Mouse (Mus musculus) stomach, postnatal 0 days (tissue): ENCODE results near the gene Prmt1. TPM values are rescaled to one million over a fixed set of nuclear protein-coding genes. Genes with fewer than 3 reads are reported as not detected.
A peak's percentile ranks its signal among the peaks of the same experiment; 100 is the strongest.

Experiments
- ATAC-seq: fragments of 200-750 bp; cut with Nextera tagmentation; 2 replicates; pipeline ENCODE4 v1.8.0; 2017; ENCODE audit not compliant: low FRiP score, low TSS enrichment
- DNase-seq: peaks from one replicate; pipeline ENCODE4 v3.0.0-alpha.2; 2016; ENCODE audit warnings: low spot score
- H3K27ac ChIP-seq: fragments of 300-500 bp; sonication (generic); replicated peaks from 2 replicates; pipeline ENCODE4 v1.5.1; 2014; ENCODE audit warnings: mild to moderate bottlenecking, control low read depth
- H3K27me3 ChIP-seq: fragments of 300-500 bp; sonication (generic); 2 replicates; pipeline ENCODE4 v1.6.1; 2014; ENCODE audit warnings: low read length; ENCODE audit not compliant: control insufficient read depth, insufficient read depth
- H3K36me3 ChIP-seq: fragments of 300-500 bp; sonication (generic); 2 replicates; pipeline ENCODE4 v1.6.1; 2014; ENCODE audit warnings: low read length, mixed read lengths; ENCODE audit not compliant: control insufficient read depth, insufficient read depth
- H3K4me1 ChIP-seq: fragments of 300-500 bp; sonication (generic); replicated peaks from 2 replicates; pipeline ENCODE4 v1.6.1; 2014; ENCODE audit warnings: antibody characterized with exemption; ENCODE audit not compliant: control insufficient read depth, insufficient read depth
- H3K4me2 ChIP-seq: fragments of 300-500 bp; sonication (generic); replicated peaks from 2 replicates; pipeline ENCODE4 v1.6.1; 2014; ENCODE audit warnings: low read depth, mild to moderate bottlenecking, control low read depth, moderate library complexity
- H3K4me3 ChIP-seq: fragments of 300-500 bp; sonication (generic); 2 replicates; pipeline ENCODE4 v1.5.1; 2014; ENCODE audit warnings: low read depth, low read length, control low read depth
- H3K9ac ChIP-seq: fragments of 300-500 bp; sonication (generic); 2 replicates; pipeline ENCODE4 v1.6.1; 2014; ENCODE audit warnings: mild to moderate bottlenecking, low read length, control low read depth, mixed read lengths
- H3K9me3 ChIP-seq: fragments of 300-500 bp; sonication (generic); 2 replicates; pipeline ENCODE4 v1.6.1; 2016; ENCODE audit warnings: low read length; ENCODE audit not compliant: control insufficient read depth
- CTCF ChIP-seq: IDR thresholded peaks from 2 replicates; pipeline ENCODE4 v1.5.1; 2016; ENCODE audit warnings: antibody characterized with exemption, low read depth, mild to moderate bottlenecking, moderate library complexity
- EP300 ChIP-seq: optimal IDR thresholded peaks from 2 replicates; pipeline ENCODE3; 2016; ENCODE audit warnings: antibody characterized with exemption
- WGBS: fragments of 180-500 bp; shearing (Covaris S2); extraction: QIAGEN DNeasy Blood & Tissue Kit; methylation state at CpG from one replicate; pipeline ENCODE4 v1.1.7; 2014; 5-methylcytosine and 5-hydroxymethylcytosine counted together
- polyA plus RNA-seq: library from polyadenylated mRNA; unstranded; fragments of >200 nt; fragmentation: Nextera tagmentation; extraction: Ambion mirVana; gene quantifications from 2 replicates; pipeline ENCODE4 v1.2.1, GENCODE M21; 2015

Prmt1 gene
- polyA plus RNA-seq, 1 experiment from 2014 or later = 185 TPM

DNA sequence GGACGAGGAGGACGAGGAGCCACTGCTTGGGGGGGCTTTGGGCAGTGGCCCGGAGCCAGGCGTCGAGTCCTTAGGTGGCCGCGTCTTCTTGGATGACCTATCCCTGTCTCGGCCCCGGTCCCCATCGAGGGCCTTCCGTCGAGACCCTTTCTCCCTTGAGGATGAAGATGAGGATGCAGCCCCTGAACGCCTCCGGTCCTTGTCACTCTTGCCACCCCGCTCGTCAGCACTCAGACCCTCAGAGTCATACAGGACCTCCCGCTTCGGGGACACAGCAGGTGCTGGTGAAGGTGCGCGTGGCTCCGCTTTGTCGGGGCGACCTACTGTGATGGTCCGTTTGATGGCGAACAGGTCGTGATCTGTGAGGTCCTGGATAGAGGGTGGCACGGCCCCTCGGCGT lies 20.8 kb upstream of the Prmt1 start:
- ATAC-seq (no peak), DNase-seq (no peak)
- Histone ChIP-seq H3K4me2 (no peak overlapping the region), H3K9ac (no peak overlapping the region), H3K36me3 (peaks cover 54% of the 10 kb centered on the region), H3K4me3 (no peak overlapping the region), H3K4me1 (no peaks in the 10 kb centered on the region), H3K27me3 (no peaks in the 10 kb centered on the region), H3K9me3 (no peaks in the 10 kb centered on the region), H3K27ac (no peak overlapping the region)
- TF ChIP-seq EP300 = no peak
- no peak for TF ChIP-seq CTCF
- 93% methylated on average over 29 of the region's 29 CpGs for WGBS

DNA sequence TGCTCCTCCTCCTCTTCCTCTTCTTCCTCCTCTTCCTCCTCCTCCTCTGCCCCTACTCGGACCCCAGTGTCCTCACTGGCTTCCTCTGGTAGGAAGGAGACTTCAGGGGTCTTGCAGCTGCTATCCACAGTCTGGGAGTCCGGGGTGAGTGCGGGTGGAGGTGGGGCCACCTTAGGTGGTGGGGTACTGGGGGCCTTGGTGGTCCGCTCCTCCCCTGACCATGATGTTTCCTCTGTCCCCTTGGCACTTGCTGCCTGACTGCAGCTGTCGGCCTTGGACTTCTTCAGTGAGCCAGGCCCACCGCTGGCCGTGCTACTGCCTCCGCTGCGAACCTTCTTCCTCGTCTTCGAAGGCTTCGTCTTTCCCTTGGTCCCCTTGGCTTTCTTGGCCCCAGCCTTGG lies 20.1 kb upstream of the Prmt1 start:
- Histone ChIP-seq H3K4me1 (no peaks in the 10 kb centered on the region), H3K27me3 (no peaks in the 10 kb centered on the region), H3K27ac (no peak overlapping the region), H3K9ac (no peak overlapping the region), H3K36me3 (peaks cover 57% of the 10 kb centered on the region), H3K9me3 (no peaks in the 10 kb centered on the region), H3K4me3 (no peak overlapping the region), H3K4me2 (no peak overlapping the region)
- DNase-seq (no peak), ATAC-seq (no peak)
- 92% methylated on average over 12 of the region's 12 CpGs for WGBS
- TF ChIP-seq CTCF (no peak), EP300 (no peak)

- Histone ChIP-seq H3K9me3 (no peaks in the 10 kb centered on the region), H3K4me2 (no peak overlapping the region), H3K27ac (no peak overlapping the region), H3K4me3 (no peak overlapping the region), H3K9ac (no peak overlapping the region), H3K27me3 (no peaks in the 10 kb centered on the region), H3K4me1 (no peaks in the 10 kb centered on the region), H3K36me3 (peaks cover 61% of the 10 kb centered on the region)
- no peak for TF ChIP-seq EP300
- TF ChIP-seq CTCF = no peak
- no peak for ATAC-seq
- 93% methylated on average over 6 of the region's 6 CpGs for WGBS
- DNase-seq = no peak
These were observed 19.1 kb upstream of the Prmt1 start for GRCm38 (mm10) chr7:45005321-45005992.

DNA sequence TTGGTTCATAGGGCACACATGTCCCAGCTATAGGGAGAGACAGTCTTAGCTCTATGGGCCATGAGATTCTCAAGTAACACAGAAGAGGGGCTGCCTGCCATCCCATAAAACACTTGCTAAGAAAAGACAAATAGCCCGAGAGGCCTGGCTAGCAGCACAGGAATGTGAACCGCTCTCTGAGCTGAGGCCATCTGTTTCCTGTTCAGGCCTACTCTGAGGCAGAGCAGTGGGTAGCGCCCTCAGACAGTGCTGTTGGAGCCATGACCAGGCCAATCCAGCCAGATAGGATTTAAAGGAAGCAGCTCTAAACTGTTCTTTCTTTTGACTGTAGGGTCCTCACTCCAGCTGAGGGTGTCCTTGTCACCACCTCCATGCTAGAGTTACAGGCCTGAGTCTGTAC lies 18.2 kb upstream of the Prmt1 start:
- 55% methylated on average over 3 of the region's 3 CpGs for WGBS
- Histone ChIP-seq H3K9ac (no peak overlapping the region), H3K4me2 (no peak overlapping the region), H3K27me3 (no peaks in the 10 kb centered on the region), H3K36me3 (peaks cover 58% of the 10 kb centered on the region), H3K4me1 (0 out of 2 replicates have a peak, but pooled peaks cover under 1% of the 10 kb centered on the region), H3K27ac (no peak overlapping the region), H3K4me3 (no peak overlapping the region), H3K9me3 (no peaks in the 10 kb centered on the region)
- no peak for DNase-seq
- no peak for ATAC-seq
- no peak for TF ChIP-seq EP300
- TF ChIP-seq CTCF = no peak

DNA sequence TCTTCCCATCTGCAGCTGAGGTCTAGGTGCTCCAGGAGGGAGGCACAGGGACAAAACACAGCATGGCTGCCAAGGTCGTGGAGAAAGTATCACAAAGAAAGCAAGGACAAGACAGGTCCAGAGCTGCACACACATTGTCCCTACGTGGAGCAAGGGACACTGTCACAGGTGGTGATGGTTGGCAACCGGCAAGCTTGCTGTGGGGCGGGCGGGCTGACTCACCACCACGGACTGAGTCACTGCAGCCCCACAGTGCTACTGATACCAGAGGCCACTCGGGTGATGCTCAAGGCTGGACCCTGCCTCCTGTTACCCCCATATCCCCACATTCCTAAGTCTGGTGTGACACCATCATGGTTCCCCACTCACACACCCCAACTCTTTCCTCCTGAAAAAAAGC lies 16.1 kb upstream of the Prmt1 start:
- 0 out of 2 replicates have a peak, but pooled peaks cover 4% of the 10 kb centered on the region for H3K4me1 ChIP-seq
- ATAC-seq (no peak), DNase-seq (no peak)
- no peak overlapping the region for H3K4me2 ChIP-seq
- peaks cover 47% of the 10 kb centered on the region for H3K36me3 ChIP-seq
- no peaks in the 10 kb centered on the region for H3K27me3 ChIP-seq
- H3K27ac ChIP-seq = no peak overlapping the region
- H3K9me3 ChIP-seq = no peaks in the 10 kb centered on the region
- no peak overlapping the region for H3K4me3 ChIP-seq
- WGBS = 59% methylated on average over 7 of the region's 7 CpGs
- H3K9ac ChIP-seq = no peak overlapping the region
- TF ChIP-seq EP300 (no peak), CTCF (no peak)

DNA sequence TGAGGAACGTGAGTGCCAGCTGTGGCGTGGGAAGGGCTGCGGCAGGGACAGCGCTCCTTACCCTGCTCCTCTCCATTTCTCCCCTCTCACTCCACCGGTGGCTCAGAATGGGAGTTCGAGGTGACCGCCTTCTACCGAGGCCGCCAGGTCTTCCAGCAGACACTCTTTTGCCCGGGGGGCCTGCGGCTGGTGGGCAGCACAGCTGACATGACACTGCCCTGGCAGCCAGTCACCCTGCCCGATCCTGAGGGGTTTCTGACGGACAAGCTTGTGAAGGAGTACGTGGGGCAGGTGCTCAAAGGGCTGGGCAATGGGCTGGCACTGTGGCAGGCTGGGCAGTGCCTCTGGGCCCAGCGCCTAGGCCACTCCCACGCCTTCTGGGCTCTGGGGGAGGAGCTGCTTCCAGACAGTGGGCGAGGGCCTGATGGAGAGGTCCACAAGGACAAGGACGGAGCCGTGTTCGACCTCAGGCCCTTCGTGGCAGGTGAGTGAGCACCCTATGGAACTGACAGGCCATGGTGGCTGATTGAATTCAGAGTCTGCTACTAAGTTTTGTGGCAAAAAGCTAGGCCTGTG lies 14.3 kb upstream of the Prmt1 start:
- Histone ChIP-seq H3K27me3 (no peaks in the 10 kb centered on the region), H3K27ac (0 out of 2 replicates have a peak overlapping the region, but pooled peaks have one; percentile 4), H3K4me3 (no peak overlapping the region), H3K9ac (no peak overlapping the region), H3K36me3 (peaks cover 31% of the 10 kb centered on the region), H3K4me1 (peaks cover 8% of the 10 kb centered on the region), H3K9me3 (no peaks in the 10 kb centered on the region), H3K4me2 (no peak overlapping the region)
- DNase-seq = peak; percentile 54
- ATAC-seq = no peak
- TF ChIP-seq CTCF (no peak), EP300 (no peak)
- WGBS = 78% methylated on average over 21 of the region's 21 CpGs
